Mouse (Mus musculus): Measurements from ENCODE around the gene Gch1. TPM values are rescaled to one million over a fixed set of nuclear protein-coding genes. Genes with fewer than 3 reads are reported as not detected.
"Not testable (repeated sequence)": the region's sequence is repeated elsewhere in the genome, so short reads cannot be mapped to it uniquely, and the experiment has no call there.

Gch1 gene
- total RNA-seq, 2 experiments from 2014 or later = 1.7 to 1.8 TPM

- intact Hi-C loops (cut with DNase I; ENCODE audit: low total_unique reads) = no loop called here
- no peak for DNase-seq
Measured at GRCm38 (mm10) chr14:47172073-47172472, 17.1 kb downstream of the Gch1 start.

- intact Hi-C loops (cut with DNase I; ENCODE audit: low total_unique reads) = no loop called here
Measured at GRCm38 (mm10) chr14:47170499-47171109, 18.6 kb downstream of the Gch1 start.

GRCm38 (mm10) chr14:47169677-47170410, 19.4 kb downstream of the Gch1 start:
- no peak for DNase-seq
- intact Hi-C loops (cut with DNase I; ENCODE audit: low total_unique reads) = no loop called here

More at GRCm38 (mm10) chr14:47170499-47171109, 18.6 kb downstream of the Gch1 start:
- no peak for DNase-seq

- intact Hi-C loops (cut with DNase I; ENCODE audit: low total_unique reads) = no loop called here
- no peak for DNase-seq
Measured at GRCm38 (mm10) chr14:47165741-47166140, 23.5 kb downstream of the Gch1 start.

- intact Hi-C loops (cut with DNase I; ENCODE audit: low total_unique reads) = no loop called here
- no peak for DNase-seq
Measured at GRCm38 (mm10) chr14:47165117-47165516, 24.1 kb downstream of the Gch1 start.

GRCm38 (mm10) chr14:47161921-47162427, 27.2 kb downstream of the Gch1 start:
- DNase-seq = no peak
- intact Hi-C loops (cut with DNase I; ENCODE audit: low total_unique reads) = no loop called here

- no peak for DNase-seq
- intact Hi-C loops (cut with DNase I; ENCODE audit: low total_unique reads) = no loop called here
Measured at GRCm38 (mm10) chr14:47160051-47160640, 29.1 kb downstream of the Gch1 start.

- intact Hi-C loops (cut with DNase I; ENCODE audit: low total_unique reads) = no loop called here
- no peak for DNase-seq
Measured at GRCm38 (mm10) chr14:47154303-47154702, 34.9 kb downstream of the Gch1 start.

GRCm38 (mm10) chr14:47151306-47151705, 37.9 kb downstream of the Gch1 start:
- DNase-seq = no peak
- intact Hi-C loops (cut with DNase I; ENCODE audit: low total_unique reads) = no loop called here

- no peak for DNase-seq
- intact Hi-C loops (cut with DNase I; ENCODE audit: low total_unique reads) = no loop called here
Measured at GRCm38 (mm10) chr14:47144326-47144725, 44.9 kb downstream of the Gch1 start.

GRCm38 (mm10) chr14:47138853-47139252, 50.4 kb downstream of the Gch1 start:
- intact Hi-C loops (cut with DNase I; ENCODE audit: low total_unique reads) = no loop called here
- no peak for DNase-seq

GRCm38 (mm10) chr14:47136637-47137036, 52.6 kb downstream of the Gch1 start:
- DNase-seq = no peak
- intact Hi-C loops (cut with DNase I; ENCODE audit: low total_unique reads) = no loop called here

GRCm38 (mm10) chr14:47133948-47134347, 55.3 kb downstream of the Gch1 start:
- intact Hi-C loops (cut with DNase I; ENCODE audit: low total_unique reads) = no loop called here
- no peak for DNase-seq

GRCm38 (mm10) chr14:47127987-47128386, 61.2 kb downstream of the Gch1 start:
- intact Hi-C loops (cut with DNase I; ENCODE audit: low total_unique reads) = no loop called here
- no peak for DNase-seq

- DNase-seq = no peak
- intact Hi-C loops (cut with DNase I; ENCODE audit: low total_unique reads) = no loop called here
Measured at GRCm38 (mm10) chr14:47117522-47117921, 71.7 kb downstream of the Gch1 start.

GRCm38 (mm10) chr14:47116062-47116762, 73.0 kb downstream of the Gch1 start:
- DNase-seq = no peak
- intact Hi-C loops (cut with DNase I; ENCODE audit: low total_unique reads) = no loop called here

- DNase-seq = no peak
Measured at GRCm38 (mm10) chr14:47115154-47115553, 74.1 kb downstream of the Gch1 start.

GRCm38 (mm10) chr14:47111341-47111740, 77.9 kb downstream of the Gch1 start:
- DNase-seq = no peak
- intact Hi-C loops (cut with DNase I; ENCODE audit: low total_unique reads) = no loop called here

More at GRCm38 (mm10) chr14:47115154-47115553, 74.1 kb downstream of the Gch1 start:
- intact Hi-C loops (cut with DNase I; ENCODE audit: low total_unique reads) = no loop called here

GRCm38 (mm10) chr14:47110391-47110790, 78.8 kb downstream of the Gch1 start:
- intact Hi-C loops (cut with DNase I; ENCODE audit: low total_unique reads); DNase-seq: not testable (repeated sequence)

GRCm38 (mm10) chr14:47107461-47107860, 81.8 kb downstream of the Gch1 start:
- DNase-seq = no peak
- intact Hi-C loops (cut with DNase I; ENCODE audit: low total_unique reads) = no loop called here

Measured in gastrocnemius, postnatal 14 days (tissue).